ENCODE assay signal across 11 mouse cellular contexts in the genomic region with DNA sequence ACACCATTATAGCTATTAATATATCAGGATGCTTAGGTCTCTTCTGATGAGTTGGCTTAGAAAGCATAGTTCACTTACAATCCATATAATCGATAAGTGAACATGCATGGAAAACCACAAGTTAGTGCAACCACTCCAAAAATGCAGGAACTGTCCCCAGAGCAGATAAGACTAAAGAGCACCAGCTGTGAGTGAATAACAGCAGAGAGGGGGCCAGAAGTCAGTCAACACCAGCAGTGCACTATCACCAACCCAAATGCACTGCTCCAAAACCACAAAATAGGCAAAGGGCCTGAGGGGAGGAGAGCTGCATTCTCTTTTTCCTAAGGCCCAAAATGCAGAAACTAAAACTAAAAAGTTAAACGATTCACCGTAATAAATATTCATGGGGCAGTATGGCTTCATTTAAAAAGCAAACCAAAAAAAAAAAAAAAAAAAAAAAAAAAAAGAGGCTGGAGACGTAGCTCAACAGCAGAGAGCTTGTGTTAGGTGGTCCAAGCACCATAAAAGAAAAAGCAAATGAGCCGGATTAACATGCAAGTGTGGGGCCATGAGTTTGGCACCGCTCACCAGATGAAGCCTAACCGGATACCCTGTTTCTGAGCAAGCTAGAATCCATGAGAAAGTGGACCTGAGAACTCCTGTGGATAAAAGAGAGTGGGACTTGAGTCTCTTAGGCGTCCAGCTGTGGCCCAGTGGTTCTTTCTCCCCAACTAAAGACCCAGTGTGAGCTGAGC. TPM values are rescaled to one million over a fixed set of nuclear protein-coding genes. Genes with fewer than 3 reads are reported as not detected.
A peak's percentile ranks its signal among the peaks of the same experiment; 100 is the strongest.
DNase-seq lines count a peak whose midpoint lies in the region; ATAC-seq and TF ChIP-seq lines count a peak whose summit lies in the region.
"Had no signal": no experiment of that assay in that cellular context is flagged by ENCODE, and none has a peak within 500 bp of the region (broad histone marks: within the 10 kb centered on the region; RNA-seq: fewer than 3 reads in every experiment).

No protein-coding gene starts in this region.

- DNase-seq in heart, adult 9 months (ENCODE audit: low spot score in 2 of 2) = peak; percentile 48 to 54
- DNase-seq in heart, postnatal 4 days = no peak
- DNase-seq in thymus, adult 2 months = no peak
- no peak for DNase-seq in thymus, postnatal 4 days
- peak; percentile 60 for DNase-seq in hindbrain, postnatal 0 days (ENCODE audit: low spot score)
- no peak for DNase-seq in right cerebral cortex, postnatal 4 days
- no peak for DNase-seq in kidney, postnatal 25 days
- no peak for DNase-seq in adrenal gland, adult 2 months
- DNase-seq: gastrocnemius, postnatal 36 days; lung, adult 18-20 months had no signal

- no peak overlapping the region for H3K9ac ChIP-seq in hindbrain, postnatal 0 days (replicated peaks; ENCODE audit: low read length)

- no peak for ATAC-seq in hindbrain, postnatal 0 days
- ATAC-seq: inflammation-experienced regulatory T-cells, adult 6 months had no signal

- H3K36me3 ChIP-seq in thymus, adult 2 months (ENCODE audit: control insufficient read depth, insufficient read depth, low read length) = no peaks in the 10 kb centered on the region
- no peaks in the 10 kb centered on the region for H3K36me3 ChIP-seq in hindbrain, postnatal 0 days (ENCODE audit: insufficient read depth, low read length)

- no peaks in the 10 kb centered on the region for H3K27me3 ChIP-seq in thymus, adult 2 months (ENCODE audit: control insufficient read depth, insufficient read depth, low read length)
- no peaks in the 10 kb centered on the region for H3K27me3 ChIP-seq in hindbrain, postnatal 0 days (ENCODE audit: insufficient read depth, low read length)

- WGBS in thymus, adult 2 months = 46% methylated on average over 8 of the region's 8 CpGs
- WGBS in hindbrain, postnatal 0 days = 61% methylated on average over 8 of the region's 8 CpGs

- H3K4me3 ChIP-seq in thymus, adult 2 months (ENCODE audit: control insufficient read depth, insufficient read depth, low read length) = no peak overlapping the region
- no peak overlapping the region for H3K4me3 ChIP-seq in hindbrain, postnatal 0 days (ENCODE audit: low read length)

- H3K4me2 ChIP-seq in hindbrain, postnatal 0 days (ENCODE audit: low read depth, low read length) = no peak overlapping the region

- peak overlapping the region; percentile 70 for H3K27ac ChIP-seq in thymus, adult 2 months (ENCODE audit: control insufficient read depth, insufficient read depth, low read length)
- H3K27ac ChIP-seq in hindbrain, postnatal 0 days = peak overlapping the region; percentile 65; the same call in 1 of the 2 replicates

- TF ChIP-seq POLR2A in thymus, adult 2 months (IDR thresholded peaks at IDR 0.05; ENCODE audit: control insufficient read depth, extremely low read depth, insufficient read depth, low read length, poor library complexity) = no peak

- no peaks in the 10 kb centered on the region for H3K9me3 ChIP-seq in hindbrain, postnatal 0 days (ENCODE audit: low read length)

- TF ChIP-seq CTCF in thymus, adult 2 months (IDR thresholded peaks at IDR 0.05; ENCODE audit: borderline replicate concordance, control insufficient read depth, extremely low read depth, insufficient read depth, low read length, poor library complexity) = no peak
- TF ChIP-seq CTCF in hindbrain, postnatal 0 days (IDR thresholded peaks at IDR 0.05; ENCODE audit: low read depth) = no peak

- peaks cover 54% of the 10 kb centered on the region for H3K4me1 ChIP-seq in thymus, adult 2 months (replicated peaks; ENCODE audit: control insufficient read depth, insufficient read depth, low read length)
- H3K4me1 ChIP-seq in hindbrain, postnatal 0 days (ENCODE audit: insufficient read depth, low read length) = no peaks in the 10 kb centered on the region

RNA-seq across cellular contexts. Expression of a gene that starts 12.2 kb away (rescaled TPM):
- total RNA-seq in heart, postnatal 4 days (2021) = 10 to 100 TPM; 26.6 to 29.1 TPM
- 880 and 889 TPM in 2 replicates for polyA plus RNA-seq in thymus, adult 2 months (2012; rRNA removed)
- total RNA-seq in hindbrain, postnatal 0 days (2014; rRNA removed) = 68.6 and 74.4 TPM in 2 replicates
- 43.3 and 55.1 TPM in 2 replicates for polyA plus RNA-seq in hindbrain, postnatal 0 days (2015; fragmentation: Nextera tagmentation; extraction: Ambion mirVana)
- total RNA-seq in adrenal gland, adult 2 months (2021) = 100 to 1,000 TPM; 131 to 254 TPM
- 1,050 and 1,217 TPM in 2 replicates for polyA plus RNA-seq in adrenal gland, adult 2 months (2012; rRNA removed)

Comparison
In these comparisons a context has a peak if more than half of its experiments do, and no peak if none do; other contexts are left out.
1. DNase-seq: peak in heart, adult 9 months (2 of 2) and hindbrain, postnatal 0 days (single experiment); none in heart, postnatal 4 days (single experiment), thymus, adult 2 months (single experiment), thymus, postnatal 4 days (single experiment), right cerebral cortex, postnatal 4 days (single experiment), kidney, postnatal 25 days (0 of 2) and adrenal gland, adult 2 months (single experiment).